Mouse (Mus musculus): ENCODE data around the gene P2rx7.

- TF ChIP-seq MAFK (IDR thresholded peaks at IDR 0.05; ENCODE audit: insufficient read depth, low read depth, low read length) = no peak
- no peak for TF ChIP-seq ZNF384 (IDR thresholded peaks at IDR 0.05; ENCODE audit: low read depth, low read length)
- no peak for TF ChIP-seq CHD2 (IDR thresholded peaks at IDR 0.05; ENCODE audit: low read depth, low read length)
Measured at GRCm38 (mm10) chr5:122679881-122680280, 36.2 kb downstream of the P2rx7 start.
